Mouse (Mus musculus) midbrain, embryonic 15.5 days (tissue): ENCODE measurements at regions not wholly inside any gene's neighbourhood (a gene's known extent, or its start where the extent isn't known, plus 50 kb on each side); places are given as distances from the start of the nearest gene placed in this dataset.

Experiments
- ATAC-seq: fragments of 200-750 bp; cut with Nextera tagmentation; replicated peaks from 2 replicates; pipeline ENCODE4 v1.8.0; 2017; ENCODE audit warnings: moderate TSS enrichment
- H3K27ac ChIP-seq: fragments of 300-500 bp; sonication (generic); 2 replicates; pipeline ENCODE4 v1.5.1; 2015; ENCODE audit warnings: mild to moderate bottlenecking, inconsistent platforms
- H3K27me3 ChIP-seq: fragments of 300-500 bp; sonication (generic); replicated peaks from 2 replicates; pipeline ENCODE4 v1.6.1; 2015; ENCODE audit warnings: inconsistent platforms
- H3K36me3 ChIP-seq: fragments of 300-500 bp; sonication (generic); replicated peaks from 2 replicates; pipeline ENCODE4 v1.6.1; 2015; ENCODE audit warnings: inconsistent platforms
- H3K4me1 ChIP-seq: fragments of 300-500 bp; sonication (generic); 2 replicates; pipeline ENCODE4 v1.6.1; 2015; ENCODE audit warnings: inconsistent platforms
- H3K4me2 ChIP-seq: fragments of 300-500 bp; sonication (generic); 2 replicates; pipeline ENCODE4 v1.6.1; 2015; ENCODE audit warnings: inconsistent platforms, mild to moderate bottlenecking, moderate library complexity
- H3K4me3 ChIP-seq: fragments of 300-500 bp; sonication (generic); 2 replicates; pipeline ENCODE4 v1.5.1; 2015; ENCODE audit warnings: mild to moderate bottlenecking, inconsistent platforms
- H3K9ac ChIP-seq: fragments of 300-500 bp; sonication (generic); 2 replicates; pipeline ENCODE4 v1.6.1; 2015; ENCODE audit warnings: mild to moderate bottlenecking, inconsistent platforms
- H3K9me3 ChIP-seq: fragments of 300-500 bp; sonication (generic); 2 replicates; pipeline ENCODE4 v1.6.1; 2016; ENCODE audit warnings: inconsistent platforms
- WGBS: fragments of 180-500 bp; shearing (Covaris S2); methylation state at CpG from one replicate; pipeline ENCODE4 v1.1.7; 2015; ENCODE audit warnings: mixed read lengths; 5-methylcytosine and 5-hydroxymethylcytosine counted together

DNA sequence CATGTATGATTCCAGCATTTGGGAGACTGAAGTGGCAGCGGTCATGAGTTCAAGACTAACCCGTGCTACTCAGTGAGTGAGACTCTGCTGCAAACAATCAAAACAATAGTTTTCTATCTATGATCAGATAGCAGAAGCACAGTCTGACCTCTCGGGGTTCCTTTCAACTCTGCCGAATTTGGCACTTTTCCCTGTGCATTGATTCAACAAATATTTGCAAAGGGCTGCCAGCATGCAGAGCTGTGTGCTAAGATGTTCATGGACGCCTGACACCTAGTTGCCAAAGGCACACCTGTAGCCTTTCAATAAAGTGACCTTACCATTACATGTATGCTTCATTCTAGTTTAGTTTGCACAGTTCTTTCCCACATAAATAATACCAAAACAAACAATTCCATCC, 118.7 kb upstream of the Tsc22d2 start:
- Histone ChIP-seq H3K4me2 (no peak overlapping the region), H3K27me3 (no peaks in the 10 kb centered on the region), H3K4me1 (0 out of 2 replicates have a peak, but pooled peaks cover 1% of the 10 kb centered on the region), H3K27ac (no peak overlapping the region), H3K9ac (no peak overlapping the region), H3K4me3 (no peak overlapping the region), H3K9me3 (no peaks in the 10 kb centered on the region), H3K36me3 (no peaks in the 10 kb centered on the region)
- 83% methylated on average over 5 of the region's 5 CpGs for WGBS
- ATAC-seq = no peak

DNA sequence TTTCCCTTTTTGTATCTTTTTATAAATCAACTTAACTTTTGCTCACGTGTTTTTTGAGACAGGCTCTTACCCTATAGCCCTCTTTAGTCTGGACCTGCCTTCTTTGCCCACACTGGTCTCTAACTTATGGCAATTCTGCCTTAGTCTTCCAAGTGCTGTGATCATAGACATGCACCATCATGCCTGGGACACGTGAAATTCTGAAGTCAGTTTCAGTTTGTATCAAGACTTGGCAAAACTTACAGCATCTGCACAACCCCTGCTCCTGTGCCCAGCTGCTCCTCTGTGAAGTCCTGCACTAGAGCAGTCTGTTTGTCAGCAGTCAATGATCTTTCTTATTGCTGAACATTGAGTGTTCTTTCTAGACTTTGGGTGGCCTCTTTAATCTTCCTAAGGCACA, 114.3 kb upstream of the Tsc22d2 start:
- Histone ChIP-seq H3K4me3 (no peak overlapping the region), H3K27me3 (no peaks in the 10 kb centered on the region), H3K4me1 (0 out of 2 replicates have a peak, but pooled peaks cover 7% of the 10 kb centered on the region), H3K27ac (no peak overlapping the region), H3K4me2 (no peak overlapping the region), H3K9ac (no peak overlapping the region), H3K36me3 (no peaks in the 10 kb centered on the region), H3K9me3 (no peaks in the 10 kb centered on the region)
- ATAC-seq = no peak
- 83% methylated on average over 2 of the region's 2 CpGs for WGBS

DNA sequence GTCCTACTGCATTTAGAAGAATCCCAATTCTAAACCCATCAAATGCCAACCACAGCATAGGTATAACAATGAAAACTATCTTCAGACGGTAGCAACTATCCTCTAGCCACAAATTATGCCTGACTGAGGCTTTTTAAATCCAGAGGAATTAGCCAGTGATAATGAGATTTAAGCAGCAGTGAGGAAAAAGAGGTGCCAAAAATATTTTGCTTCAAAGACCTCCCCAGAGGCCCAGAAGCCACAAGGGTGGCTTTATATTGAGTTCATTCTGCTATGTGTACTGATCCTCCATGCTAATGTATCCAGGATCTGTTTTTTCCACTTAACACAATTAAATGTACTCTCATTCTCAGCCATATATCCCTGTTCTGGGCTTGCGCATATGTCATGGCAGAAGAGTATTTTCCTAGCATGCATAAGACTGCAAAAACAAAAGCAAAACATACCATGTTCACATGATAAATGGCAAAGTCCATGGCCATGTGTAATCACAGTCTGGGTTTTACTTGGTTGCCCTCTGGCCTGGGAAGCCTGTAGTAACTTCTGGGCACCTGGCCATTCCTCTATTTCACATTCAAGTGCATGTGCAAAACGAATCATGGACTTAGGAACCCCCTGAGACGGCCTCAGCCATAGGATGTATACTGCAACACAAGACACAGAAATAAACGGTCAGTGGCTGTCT, 113.6 kb upstream of the Tsc22d2 start:
- no peak for ATAC-seq
- 40% methylated on average over 5 of the region's 5 CpGs for WGBS
- H3K4me2 ChIP-seq = no peak overlapping the region

DNA sequence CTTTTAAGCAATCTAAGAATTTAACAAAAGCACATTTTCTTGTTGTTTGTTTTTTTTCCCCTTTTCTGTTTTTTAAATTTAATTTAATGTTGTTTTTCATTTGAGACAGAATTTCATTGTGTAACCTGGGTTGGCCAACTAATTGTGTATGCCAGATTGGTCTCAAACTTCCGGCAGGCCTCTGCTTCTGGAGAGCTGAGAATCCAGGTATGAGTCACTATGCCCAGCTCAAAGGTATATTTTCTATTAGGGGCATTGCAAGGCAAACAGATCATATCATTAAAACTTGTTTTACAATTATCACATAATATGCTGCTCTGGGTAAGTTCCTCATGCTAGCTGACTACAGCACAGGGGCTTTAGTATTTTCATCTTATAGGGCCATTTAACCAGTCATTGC, 112.2 kb upstream of the Tsc22d2 start:
- Histone ChIP-seq H3K4me3 (no peak overlapping the region), H3K27me3 (no peaks in the 10 kb centered on the region), H3K27ac (no peak overlapping the region), H3K36me3 (no peaks in the 10 kb centered on the region), H3K9me3 (no peaks in the 10 kb centered on the region), H3K4me2 (no peak overlapping the region), H3K9ac (no peak overlapping the region), H3K4me1 (0 out of 2 replicates have a peak, but pooled peaks cover 7% of the 10 kb centered on the region)
- WGBS = 89% methylated on average over 1 of the region's 1 CpGs
- ATAC-seq = no peak

More for the DNA sequence above, 113.6 kb upstream of the Tsc22d2 start:
- Histone ChIP-seq H3K36me3 (no peaks in the 10 kb centered on the region), H3K27me3 (no peaks in the 10 kb centered on the region), H3K4me3 (no peak overlapping the region), H3K9me3 (no peaks in the 10 kb centered on the region), H3K4me1 (0 out of 2 replicates have a peak, but pooled peaks cover 7% of the 10 kb centered on the region), H3K27ac (no peak overlapping the region), H3K9ac (no peak overlapping the region)

DNA sequence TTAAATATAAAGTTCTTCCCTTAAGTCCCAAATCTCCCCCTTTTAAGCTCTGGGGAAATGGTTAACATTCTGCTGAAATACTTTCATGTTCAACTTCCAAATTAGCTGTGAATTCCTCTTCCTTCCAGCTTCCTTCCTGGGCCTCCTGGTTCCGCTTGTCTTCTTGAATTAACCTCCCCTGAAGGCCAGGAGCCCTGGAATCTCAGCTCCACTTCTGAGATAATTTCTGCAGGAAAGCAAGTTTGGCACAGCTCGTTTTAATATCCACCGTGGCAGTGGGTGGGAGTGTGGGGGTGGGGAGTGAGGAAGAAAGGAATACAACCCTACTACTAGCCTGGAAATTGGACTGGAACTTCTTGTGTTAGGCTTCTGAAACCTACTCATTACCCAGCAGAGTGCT, 110.8 kb upstream of the Tsc22d2 start:
- Histone ChIP-seq H3K36me3 (no peaks in the 10 kb centered on the region), H3K9ac (no peak overlapping the region), H3K27ac (no peak overlapping the region), H3K4me2 (no peak overlapping the region), H3K27me3 (no peaks in the 10 kb centered on the region), H3K9me3 (no peaks in the 10 kb centered on the region), H3K4me1 (0 out of 2 replicates have a peak, but pooled peaks cover 7% of the 10 kb centered on the region), H3K4me3 (no peak overlapping the region)
- no peak for ATAC-seq
- 34% methylated on average over 3 of the region's 3 CpGs for WGBS

DNA sequence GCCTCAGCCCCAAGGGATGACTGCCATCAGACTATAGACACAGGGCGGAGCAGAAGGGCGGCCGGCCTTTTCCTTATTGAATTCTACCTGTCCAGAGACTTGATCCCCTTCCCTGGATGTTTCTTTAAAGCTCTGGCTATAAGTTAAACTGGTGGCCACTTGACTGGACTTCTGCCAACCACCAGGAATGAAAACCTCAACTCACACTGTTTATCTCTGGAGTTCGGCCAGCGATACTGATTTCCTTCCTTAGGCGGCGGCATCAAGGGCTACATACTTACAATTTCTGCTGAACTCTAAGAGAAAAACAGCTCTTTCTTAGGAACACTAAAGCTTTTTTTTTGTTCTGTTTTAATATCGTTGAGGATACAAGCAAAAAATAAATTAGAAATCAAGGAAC, 104.9 kb upstream of the Tsc22d2 start:
- H3K4me2 ChIP-seq = no peak overlapping the region
- no peak for ATAC-seq
- H3K27me3 ChIP-seq = no peaks in the 10 kb centered on the region
- no peak overlapping the region for H3K9ac ChIP-seq
- no peaks in the 10 kb centered on the region for H3K4me1 ChIP-seq
- H3K27ac ChIP-seq = no peak overlapping the region
- H3K4me3 ChIP-seq = no peak overlapping the region
- 89% methylated on average over 8 of the region's 8 CpGs for WGBS
- no peaks in the 10 kb centered on the region for H3K9me3 ChIP-seq
- no peaks in the 10 kb centered on the region for H3K36me3 ChIP-seq

DNA sequence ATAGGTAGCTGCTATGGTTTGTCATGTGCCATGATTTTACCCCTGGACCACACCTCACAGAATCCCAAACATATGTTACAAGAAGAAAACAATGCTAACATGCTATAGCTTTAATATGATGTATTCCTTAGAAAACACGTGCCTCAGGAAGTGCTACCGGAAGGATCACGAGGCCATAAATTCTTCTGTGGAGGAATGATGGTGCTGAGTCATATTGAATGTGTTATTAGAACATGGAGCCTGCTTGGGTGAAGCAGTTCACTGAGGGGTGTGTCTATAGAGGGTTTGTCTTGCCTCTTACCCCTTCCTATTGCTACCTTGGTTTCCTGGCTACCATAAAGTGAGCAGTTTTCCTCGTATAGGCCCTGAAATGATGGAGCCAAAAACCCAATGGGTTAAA, 104.1 kb upstream of the Tsc22d2 start:
- Histone ChIP-seq H3K9me3 (no peaks in the 10 kb centered on the region), H3K9ac (no peak overlapping the region), H3K4me3 (no peak overlapping the region), H3K4me2 (no peak overlapping the region), H3K27me3 (no peaks in the 10 kb centered on the region), H3K36me3 (no peaks in the 10 kb centered on the region), H3K27ac (no peak overlapping the region), H3K4me1 (no peaks in the 10 kb centered on the region)
- WGBS = 90% methylated on average over 4 of the region's 4 CpGs
- ATAC-seq = no peak

DNA sequence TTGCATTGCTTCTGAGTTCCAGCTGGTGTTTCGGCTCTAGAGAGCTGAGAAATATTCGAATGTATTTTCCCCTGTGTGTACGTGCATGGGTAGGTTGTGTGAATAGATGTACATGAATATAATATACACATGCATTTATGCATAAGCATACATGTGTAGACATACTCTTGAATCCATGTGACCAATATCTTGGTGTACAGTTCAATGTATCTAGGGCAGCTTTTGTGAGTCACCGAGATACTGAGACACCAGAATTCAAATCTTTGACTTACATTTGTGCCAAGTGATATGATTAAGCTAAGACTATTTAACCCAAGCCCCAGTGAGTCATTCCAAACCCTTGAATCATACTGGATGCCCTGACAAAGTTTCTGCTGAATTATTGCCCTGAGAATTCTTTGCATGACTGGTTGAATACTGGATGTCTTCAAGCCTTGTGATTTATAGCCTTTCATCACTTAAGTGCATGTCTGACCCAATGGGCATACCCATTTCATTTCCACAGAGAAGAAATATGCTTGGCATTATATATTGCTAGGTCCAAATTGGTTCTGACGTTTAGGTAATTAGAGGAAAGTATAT, 103.3 kb upstream of the Tsc22d2 start:
- Histone ChIP-seq H3K4me3 (no peak overlapping the region), H3K9ac (no peak overlapping the region), H3K27me3 (no peaks in the 10 kb centered on the region), H3K27ac (no peak overlapping the region), H3K4me2 (no peak overlapping the region), H3K4me1 (no peaks in the 10 kb centered on the region), H3K9me3 (no peaks in the 10 kb centered on the region), H3K36me3 (no peaks in the 10 kb centered on the region)
- no peak for ATAC-seq
- 91% methylated on average over 5 of the region's 5 CpGs for WGBS

DNA sequence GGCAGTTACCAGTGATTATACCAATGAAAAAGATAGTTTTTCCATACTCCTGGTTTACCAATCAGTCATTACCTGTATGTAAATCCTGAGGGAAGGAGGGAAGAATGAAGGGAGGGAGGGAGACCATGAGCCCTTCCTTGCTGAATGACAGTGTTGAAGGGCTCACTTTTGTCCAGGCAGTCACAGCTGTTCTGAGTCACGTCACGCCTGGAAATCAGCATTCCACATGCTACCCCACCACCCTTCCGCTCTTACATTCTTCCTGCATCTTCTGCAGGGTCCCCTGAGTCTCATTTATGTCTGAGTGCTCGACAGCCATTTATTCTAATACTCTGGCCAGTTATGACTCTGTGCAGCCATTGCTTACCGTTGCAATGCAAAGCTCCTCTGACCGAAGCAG, 101.9 kb upstream of the Tsc22d2 start:
- Histone ChIP-seq H3K27ac (no peak overlapping the region), H3K4me2 (no peak overlapping the region), H3K4me3 (no peak overlapping the region), H3K9ac (no peak overlapping the region), H3K27me3 (no peaks in the 10 kb centered on the region), H3K4me1 (no peaks in the 10 kb centered on the region), H3K36me3 (no peaks in the 10 kb centered on the region), H3K9me3 (no peaks in the 10 kb centered on the region)
- 67% methylated on average over 6 of the region's 6 CpGs for WGBS
- ATAC-seq = no peak

DNA sequence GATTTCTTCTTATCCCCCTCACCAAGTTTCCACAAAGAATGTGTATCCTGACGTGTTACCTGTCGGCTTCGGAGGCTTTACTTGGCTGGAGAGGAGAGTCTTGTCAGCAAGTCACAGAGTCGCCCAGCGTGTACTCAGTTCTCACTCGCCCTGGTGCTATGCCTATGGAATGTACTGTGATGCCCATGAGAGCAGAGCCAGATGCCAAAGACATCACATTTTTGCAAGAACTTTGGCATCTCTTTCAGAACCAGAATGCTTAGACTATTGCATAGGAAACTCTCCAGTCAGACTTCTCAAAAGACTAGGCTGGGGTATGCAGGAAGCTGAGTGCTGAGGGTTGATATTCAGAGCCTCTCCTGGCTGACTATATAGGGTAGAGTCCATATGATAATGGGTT, 99.3 kb upstream of the Tsc22d2 start:
- no peak overlapping the region for H3K4me3 ChIP-seq
- H3K27me3 ChIP-seq = no peaks in the 10 kb centered on the region
- no peak for ATAC-seq
- no peak overlapping the region for H3K27ac ChIP-seq
- H3K4me2 ChIP-seq = no peak overlapping the region
- WGBS = 92% methylated on average over 6 of the region's 6 CpGs
- no peak overlapping the region for H3K9ac ChIP-seq
- H3K4me1 ChIP-seq = no peaks in the 10 kb centered on the region
- H3K36me3 ChIP-seq = no peaks in the 10 kb centered on the region
- no peaks in the 10 kb centered on the region for H3K9me3 ChIP-seq

DNA sequence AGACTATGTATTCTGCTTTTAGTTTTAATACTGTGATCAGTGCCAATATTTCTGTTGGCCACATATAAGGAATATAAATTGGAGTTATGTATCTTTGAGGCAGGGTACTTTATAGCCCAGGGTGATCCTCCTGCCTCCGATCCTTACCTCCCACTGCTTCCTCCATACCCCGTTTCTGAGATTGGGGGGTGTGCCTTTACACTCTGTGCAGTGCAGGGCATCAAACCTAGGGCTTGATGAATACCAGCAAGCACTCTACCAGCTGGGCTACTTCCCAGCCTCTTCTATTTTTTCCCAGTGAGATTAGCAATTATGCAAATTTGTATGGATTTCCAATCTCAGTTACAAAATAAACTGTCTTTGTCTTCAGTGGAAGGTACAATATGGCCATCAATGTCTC, 97.3 kb upstream of the Tsc22d2 start:
- no peaks in the 10 kb centered on the region for H3K27me3 ChIP-seq
- no peak for ATAC-seq
- no peak overlapping the region for H3K9ac ChIP-seq
- H3K27ac ChIP-seq = no peak overlapping the region
- H3K36me3 ChIP-seq = no peaks in the 10 kb centered on the region
- no peak overlapping the region for H3K4me3 ChIP-seq
- H3K9me3 ChIP-seq = no peaks in the 10 kb centered on the region
- 60% methylated on average over 2 of the region's 2 CpGs for WGBS
- H3K4me1 ChIP-seq = no peaks in the 10 kb centered on the region
- H3K4me2 ChIP-seq = no peak overlapping the region

DNA sequence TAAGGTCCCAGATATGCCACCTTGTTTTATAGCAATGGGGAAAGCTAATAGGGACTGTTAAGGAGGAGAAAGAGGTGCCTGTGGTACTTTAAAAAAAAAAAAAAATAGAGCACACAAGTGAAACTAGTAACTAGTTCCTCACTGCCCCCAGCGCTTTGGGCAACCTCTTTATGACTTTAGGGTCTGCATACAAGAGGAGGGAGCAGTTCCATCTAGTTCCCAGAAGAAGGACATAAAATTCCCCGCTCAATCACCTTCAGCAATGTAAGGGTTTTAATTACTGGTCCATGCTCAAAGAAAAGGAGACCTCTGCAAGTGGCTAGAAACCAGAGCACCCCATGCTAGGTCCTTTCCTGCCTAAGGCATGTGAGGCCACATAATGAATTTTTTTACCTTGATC, 95.8 kb upstream of the Tsc22d2 start:
- H3K36me3 ChIP-seq = no peaks in the 10 kb centered on the region
- no peak overlapping the region for H3K4me2 ChIP-seq
- no peaks in the 10 kb centered on the region for H3K4me1 ChIP-seq
- no peaks in the 10 kb centered on the region for H3K27me3 ChIP-seq
- H3K9me3 ChIP-seq = no peaks in the 10 kb centered on the region
- no peak overlapping the region for H3K9ac ChIP-seq
- no peak overlapping the region for H3K4me3 ChIP-seq
- no peak overlapping the region for H3K27ac ChIP-seq
- 92% methylated on average over 2 of the region's 2 CpGs for WGBS
- ATAC-seq = no peak

DNA sequence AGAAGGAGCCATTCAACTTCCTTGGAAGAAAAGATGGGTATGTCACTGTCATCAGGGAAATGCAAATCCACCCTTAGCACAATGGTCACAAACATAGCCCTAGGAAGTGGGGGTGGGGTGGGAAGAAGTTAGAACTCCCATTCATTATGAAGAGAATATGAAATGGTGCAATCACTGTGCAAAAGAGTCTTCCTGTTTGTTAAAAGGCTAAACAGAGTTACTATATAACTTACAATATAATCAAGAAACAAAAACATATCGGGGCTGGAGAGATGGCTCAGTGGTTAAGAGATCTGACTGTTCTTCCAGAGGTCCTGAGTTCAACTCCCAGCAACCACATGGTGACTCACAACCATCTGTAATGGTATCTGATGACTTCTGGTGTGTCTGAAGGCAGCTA, 95.1 kb upstream of the Tsc22d2 start:
- Histone ChIP-seq H3K4me2 (no peak overlapping the region), H3K4me1 (no peaks in the 10 kb centered on the region), H3K27ac (no peak overlapping the region), H3K9ac (no peak overlapping the region), H3K9me3 (no peaks in the 10 kb centered on the region), H3K27me3 (no peaks in the 10 kb centered on the region), H3K4me3 (no peak overlapping the region), H3K36me3 (no peaks in the 10 kb centered on the region)
- 76% methylated on average over 1 of the region's 1 CpGs for WGBS
- ATAC-seq = no peak
